In the genomic region with DNA sequence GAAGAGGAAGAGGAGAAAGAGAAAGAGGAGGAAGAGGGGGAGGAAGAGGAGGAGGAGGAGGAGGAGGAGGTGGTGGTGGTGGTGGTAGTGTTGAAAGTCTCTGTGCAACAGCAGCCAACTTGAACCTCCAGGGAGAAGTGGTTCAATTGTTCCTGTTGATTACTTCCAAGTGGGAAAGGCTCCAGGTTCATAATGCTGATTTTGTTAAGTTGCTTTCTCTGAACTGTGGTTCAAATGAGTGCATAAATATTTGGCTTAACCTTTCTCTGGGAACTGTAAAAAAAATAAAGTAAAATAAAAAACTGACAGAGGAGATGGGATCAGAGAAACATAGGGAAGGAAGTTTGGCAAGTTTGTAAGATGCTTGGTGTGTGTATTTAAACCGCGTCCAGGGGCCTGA, we compare ENCODE assay signal across 24 mouse cellular contexts.
DNase-seq lines count a peak whose midpoint lies in the region; ATAC-seq and TF ChIP-seq lines count a peak whose summit lies in the region.
"Had no signal": no experiment of that assay in that cellular context is flagged by ENCODE, and none has a peak within 500 bp of the region (broad histone marks: within the 10 kb centered on the region; RNA-seq: fewer than 3 reads in every experiment).

No protein-coding gene starts in this region.

- TF ChIP-seq CTCF in kidney, postnatal 0 days (IDR thresholded peaks at IDR 0.05; ENCODE audit: low read depth), result no peak

- H3K36me3 ChIP-seq in embryonic facial prominence, embryonic 14.5 days (ENCODE audit: control insufficient read depth, insufficient read depth, low read length), result no peaks in the 10 kb centered on the region
- no peaks in the 10 kb centered on the region for H3K36me3 ChIP-seq in embryonic facial prominence, embryonic 10.5 days (replicated peaks)
- H3K36me3 ChIP-seq in kidney, postnatal 0 days (ENCODE audit: insufficient read depth, low read length), result no peaks in the 10 kb centered on the region
- H3K36me3 ChIP-seq: embryonic facial prominence, embryonic 13.5 days; forebrain, embryonic 15.5 days; G1E had no signal

- DNase-seq in embryonic facial prominence, embryonic 14.5 days (ENCODE audit: low spot score), result peak; percentile 77
- DNase-seq in embryonic facial prominence, embryonic 10.5 days (ENCODE audit: low spot score), result no peak
- DNase-seq in kidney, postnatal 0 days (ENCODE audit: low spot score), result peak; percentile 62
- DNase-seq in kidney, postnatal 4 days, result no peak
- DNase-seq in adipocyte (ENCODE audit: low spot score), result peak; percentile 50
- DNase-seq: adrenal gland, adult 2 months; adrenal gland, postnatal 10 days; adrenal gland, postnatal 25 days; B cell, adult 2 months; cerebellum, adult 11 months; cerebellum, adult 18-20 months; cerebellum, adult 8-10 months; cerebellum, adult 9-11 months; cerebellum, postnatal 14 days; cerebellum, postnatal 36 days; forebrain, postnatal 0 days had no signal

- no peak overlapping the region for H3K9ac ChIP-seq in embryonic facial prominence, embryonic 14.5 days (ENCODE audit: low read depth, low read length)
- no peak overlapping the region for H3K9ac ChIP-seq in kidney, postnatal 0 days (ENCODE audit: low read depth, low read length)
- H3K9ac ChIP-seq: embryonic facial prominence, embryonic 13.5 days; forebrain, embryonic 13.5 days; forebrain, embryonic 15.5 days; forebrain, postnatal 0 days had no signal

- no peak overlapping the region for H3K4me3 ChIP-seq in embryonic facial prominence, embryonic 14.5 days (ENCODE audit: low read depth, low read length)
- H3K4me3 ChIP-seq in embryonic facial prominence, embryonic 10.5 days, result no peak overlapping the region
- H3K4me3 ChIP-seq in kidney, postnatal 0 days (replicated peaks; ENCODE audit: low read depth, low read length), result no peak overlapping the region
- H3K4me3 ChIP-seq: embryonic facial prominence, embryonic 13.5 days; forebrain, embryonic 13.5 days; forebrain, embryonic 15.5 days had no signal

- no peaks in the 10 kb centered on the region for H3K27me3 ChIP-seq in embryonic facial prominence, embryonic 14.5 days (replicated peaks; ENCODE audit: control insufficient read depth, insufficient read depth, low read length)
- H3K27me3 ChIP-seq in embryonic facial prominence, embryonic 10.5 days (replicated peaks; ENCODE audit: low read depth, poor library complexity, severe bottlenecking), result no peaks in the 10 kb centered on the region
- H3K27me3 ChIP-seq in kidney, postnatal 0 days (ENCODE audit: insufficient read depth, low read length), result no peaks in the 10 kb centered on the region
- H3K27me3 ChIP-seq: CH12.LX; embryonic facial prominence, embryonic 13.5 days; forebrain, embryonic 13.5 days; forebrain, embryonic 15.5 days; Patski had no signal

- H3K9me3 ChIP-seq in embryonic facial prominence, embryonic 14.5 days (ENCODE audit: control insufficient read depth, low read length), result no peaks in the 10 kb centered on the region
- H3K9me3 ChIP-seq in embryonic facial prominence, embryonic 10.5 days, result no peaks in the 10 kb centered on the region
- no peaks in the 10 kb centered on the region for H3K9me3 ChIP-seq in kidney, postnatal 0 days (replicated peaks; ENCODE audit: low read length)
- H3K9me3 ChIP-seq: embryonic facial prominence, embryonic 13.5 days; forebrain, embryonic 13.5 days; forebrain, embryonic 15.5 days had no signal

- ATAC-seq in embryonic facial prominence, embryonic 14.5 days (ENCODE audit: low read depth), result no peak
- ATAC-seq in kidney, postnatal 0 days (replicated peaks; ENCODE audit: low FRiP score, low read depth), result no peak
- ATAC-seq: activated CD4-positive, CD25-positive, alpha-beta regulatory T cell, adult 4 months; CD4-positive, CD25-positive, alpha-beta regulatory T cell, adult 4 months; forebrain, embryonic 13.5 days; forebrain, embryonic 15.5 days; forebrain, postnatal 0 days; Patski had no signal

- no peak overlapping the region for H3K27ac ChIP-seq in embryonic facial prominence, embryonic 14.5 days (replicated peaks; ENCODE audit: low read depth, low read length)
- H3K27ac ChIP-seq in embryonic facial prominence, embryonic 10.5 days (replicated peaks), result no peak overlapping the region
- no peak overlapping the region for H3K27ac ChIP-seq in kidney, postnatal 0 days
- H3K27ac ChIP-seq: embryonic facial prominence, embryonic 13.5 days; forebrain, embryonic 13.5 days; forebrain, embryonic 15.5 days had no signal

- no peak overlapping the region for H3K4me2 ChIP-seq in embryonic facial prominence, embryonic 14.5 days (ENCODE audit: low read depth, low read length)
- no peak overlapping the region for H3K4me2 ChIP-seq in kidney, postnatal 0 days (ENCODE audit: low read length)
- H3K4me2 ChIP-seq: embryonic facial prominence, embryonic 13.5 days; forebrain, embryonic 13.5 days; forebrain, embryonic 15.5 days had no signal

- 0 out of 2 replicates have a peak, but pooled peaks cover 3% of the 10 kb centered on the region for H3K4me1 ChIP-seq in embryonic facial prominence, embryonic 14.5 days (ENCODE audit: control insufficient read depth, insufficient read depth, low read length)
- no peaks in the 10 kb centered on the region for H3K4me1 ChIP-seq in embryonic facial prominence, embryonic 10.5 days
- H3K4me1 ChIP-seq in kidney, postnatal 0 days (replicated peaks; ENCODE audit: insufficient read depth, low read length), result no peaks in the 10 kb centered on the region
- H3K4me1 ChIP-seq: embryonic facial prominence, embryonic 13.5 days; forebrain, embryonic 13.5 days; forebrain, embryonic 15.5 days had no signal

- WGBS in embryonic facial prominence, embryonic 14.5 days, result 54% methylated on average over 2 of the region's 2 CpGs
- WGBS in embryonic facial prominence, embryonic 10.5 days, result 93% methylated on average over 2 of the region's 2 CpGs
- WGBS in kidney, postnatal 0 days, result 65% methylated on average over 2 of the region's 2 CpGs

Comparison
In these comparisons a context has a peak if more than half of its experiments do, and no peak if none do; other contexts are left out.
1. DNase-seq: peak in embryonic facial prominence, embryonic 14.5 days (single experiment), kidney, postnatal 0 days (single experiment) and adipocyte (single experiment); none in embryonic facial prominence, embryonic 10.5 days (single experiment) and kidney, postnatal 4 days (0 of 2).